Mouse (Mus musculus) brain, embryonic 14.5 days (tissue): ENCODE results near the gene Lcp1.

Experiments used
- CTCF ChIP-seq: fragments of 200-500 bp; IDR thresholded peaks from 2 replicates; pipeline ENCODE4 v1.5.1; 2012; ENCODE audit warnings: inconsistent platforms, mild to moderate bottlenecking, moderate library complexity, borderline replicate concordance; ENCODE audit not compliant: insufficient read depth, insufficient read length; ENCODE audit errors: extremely low read depth
- POLR2A ChIP-seq: fragments of 200-500 bp; IDR thresholded peaks from 2 replicates; pipeline ENCODE4 v1.6.1; 2012; ENCODE audit warnings: mild to moderate bottlenecking, inconsistent platforms, borderline replicate concordance; ENCODE audit not compliant: poor library complexity, insufficient read depth, insufficient read length, severe bottlenecking; ENCODE audit errors: extremely low read depth

- no peak for TF ChIP-seq POLR2A
- no peak for TF ChIP-seq CTCF
Measured at GRCm38 (mm10) chr14:75219250-75219913, 88.5 kb downstream of the Lcp1 start.
